Mouse (Mus musculus) brain, embryonic 14.5 days (tissue): ENCODE data around the gene Zfp692.

ENCODE experiments used
- CTCF ChIP-seq: fragments of 200-500 bp; IDR thresholded peaks from 2 replicates; pipeline ENCODE4 v1.5.1; 2012; ENCODE audit warnings: inconsistent platforms, mild to moderate bottlenecking, moderate library complexity, borderline replicate concordance; ENCODE audit not compliant: insufficient read depth, insufficient read length; ENCODE audit errors: extremely low read depth
- POLR2A ChIP-seq: fragments of 200-500 bp; IDR thresholded peaks from 2 replicates; pipeline ENCODE4 v1.6.1; 2012; ENCODE audit warnings: mild to moderate bottlenecking, inconsistent platforms, borderline replicate concordance; ENCODE audit not compliant: poor library complexity, insufficient read depth, insufficient read length, severe bottlenecking; ENCODE audit errors: extremely low read depth

DNA sequence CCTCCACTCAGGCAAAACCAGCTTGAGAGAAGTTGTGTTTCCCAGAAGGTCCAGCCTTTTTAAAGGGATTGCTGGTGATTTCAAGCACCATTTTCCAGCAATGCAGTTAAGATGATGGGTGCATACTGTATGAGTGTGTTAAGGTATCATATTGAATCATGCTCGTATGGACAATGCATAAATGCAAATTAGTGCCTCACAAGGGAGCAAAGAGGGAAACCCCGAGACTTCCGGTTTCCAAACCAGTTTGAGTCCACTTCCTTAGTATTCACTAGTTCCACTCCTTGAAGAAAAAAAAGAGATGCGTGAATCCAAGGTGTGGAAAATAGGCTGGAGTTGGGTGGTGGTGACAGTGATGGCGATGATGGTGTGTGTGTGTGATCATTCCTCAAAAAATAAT, 24.4 kb upstream of the Zfp692 start:
- TF ChIP-seq CTCF, result no peak
- TF ChIP-seq POLR2A, result no peak
